16 mouse cellular contexts compared by ENCODE assay signal in the genomic region with DNA sequence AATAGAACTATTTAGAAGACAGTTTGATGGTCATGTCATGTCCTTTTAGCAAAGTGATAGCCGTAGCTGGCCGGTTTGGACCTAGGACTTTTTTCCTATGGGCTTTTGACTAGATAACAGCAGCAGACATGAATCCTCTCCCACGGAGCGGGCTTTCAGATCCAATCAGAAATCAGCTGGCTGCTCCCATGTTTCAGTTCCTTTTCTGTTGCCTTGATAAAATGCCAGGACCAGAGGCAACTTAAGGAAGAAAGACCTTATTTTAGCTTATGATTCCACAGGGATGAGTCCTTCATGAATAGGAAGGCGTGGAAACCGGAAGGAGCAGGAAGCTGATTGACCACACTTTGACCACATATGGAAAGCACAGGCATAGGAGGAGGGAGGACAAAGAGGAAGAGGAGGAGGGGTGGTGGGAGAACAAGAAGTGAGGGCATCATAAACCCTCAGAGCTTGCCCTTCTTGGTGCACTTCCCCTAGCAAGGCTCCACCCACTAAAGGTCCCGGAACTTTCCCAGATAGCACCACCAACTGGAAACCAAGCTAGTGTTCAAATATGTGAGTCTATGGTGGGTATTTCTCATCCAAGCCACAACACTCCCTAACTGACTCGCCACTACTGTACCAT. TPM values are rescaled to one million over a fixed set of nuclear protein-coding genes. Genes with fewer than 3 reads are reported as not detected.
A peak's percentile ranks its signal among the peaks of the same experiment; 100 is the strongest.
DNase-seq lines count a peak whose midpoint lies in the region; ATAC-seq and TF ChIP-seq lines count a peak whose summit lies in the region.
"Had no signal": no experiment of that assay in that cellular context is flagged by ENCODE, and none has a peak within 500 bp of the region (broad histone marks: within the 10 kb centered on the region; RNA-seq: fewer than 3 reads in every experiment).

No protein-coding gene starts in this region.

- H3K27me3 ChIP-seq in spleen, adult 2 months (ENCODE audit: control insufficient read depth, insufficient read depth, low read length), result no peaks in the 10 kb centered on the region
- no peaks in the 10 kb centered on the region for H3K27me3 ChIP-seq in liver, embryonic 16.5 days (ENCODE audit: control insufficient read depth, insufficient read depth, low read depth, low read length)
- H3K27me3 ChIP-seq in intestine, embryonic 16.5 days (replicated peaks; ENCODE audit: control insufficient read depth, insufficient read depth, low read length), result no peaks in the 10 kb centered on the region
- H3K27me3 ChIP-seq in forebrain, embryonic 16.5 days (replicated peaks; ENCODE audit: control insufficient read depth, insufficient read depth, low read length), result no peaks in the 10 kb centered on the region
- H3K27me3 ChIP-seq: forebrain, embryonic 13.5 days; neural tube, embryonic 15.5 days; Patski had no signal

- TF ChIP-seq CTCF in spleen, adult 2 months (IDR thresholded peaks at IDR 0.05; ENCODE audit: extremely low read depth, insufficient read depth, insufficient read length, insufficient replicate concordance), result no peak

- peak overlapping the region; percentile 34 for H3K4me2 ChIP-seq in liver, embryonic 16.5 days (ENCODE audit: low read depth, low read length)
- no peak overlapping the region for H3K4me2 ChIP-seq in intestine, embryonic 16.5 days (ENCODE audit: low read depth, low read length)
- H3K4me2 ChIP-seq in forebrain, embryonic 16.5 days (ENCODE audit: low read length), result no peak overlapping the region
- H3K4me2 ChIP-seq: forebrain, embryonic 13.5 days; neural tube, embryonic 15.5 days had no signal

- no peaks in the 10 kb centered on the region for H3K4me1 ChIP-seq in spleen, adult 2 months (ENCODE audit: control insufficient read depth, insufficient read depth, insufficient read length)
- H3K4me1 ChIP-seq in liver, embryonic 16.5 days (ENCODE audit: control insufficient read depth, low read depth, low read length), result peaks cover 6% of the 10 kb centered on the region; the same call in 1 of the 2 replicates
- no peaks in the 10 kb centered on the region for H3K4me1 ChIP-seq in intestine, embryonic 16.5 days (ENCODE audit: control insufficient read depth, insufficient read depth, low read length)
- peaks cover 7% of the 10 kb centered on the region; the same call in 1 of the 2 replicates for H3K4me1 ChIP-seq in forebrain, embryonic 16.5 days (replicated peaks; ENCODE audit: control insufficient read depth, insufficient read depth, low read length)
- H3K4me1 ChIP-seq: neural tube, embryonic 15.5 days had no signal

- 39% methylated on average over 8 of the region's 8 CpGs for WGBS in spleen, adult 2 months
- WGBS in liver, embryonic 16.5 days (ENCODE audit: insufficient replicate concordance), result 20% methylated on average over 8 of the region's 8 CpGs
- 80% methylated on average over 8 of the region's 8 CpGs for WGBS in intestine, embryonic 16.5 days
- 89% methylated on average over 8 of the region's 8 CpGs for WGBS in forebrain, embryonic 16.5 days

- no peaks in the 10 kb centered on the region for H3K9me3 ChIP-seq in liver, embryonic 16.5 days (replicated peaks; ENCODE audit: control insufficient read depth, low read length)
- no peaks in the 10 kb centered on the region for H3K9me3 ChIP-seq in intestine, embryonic 16.5 days (ENCODE audit: control insufficient read depth, low read length)
- no peaks in the 10 kb centered on the region for H3K9me3 ChIP-seq in forebrain, embryonic 16.5 days (ENCODE audit: control insufficient read depth, low read length)
- H3K9me3 ChIP-seq: forebrain, embryonic 13.5 days; neural tube, embryonic 15.5 days had no signal

- peak; percentile 67 for ATAC-seq in common myeloid progenitor, adult 5-6 weeks (replicated peaks; ENCODE audit: low read depth, poor library complexity, severe bottlenecking)
- ATAC-seq in liver, embryonic 16.5 days (ENCODE audit: low read depth), result peak; percentile 48
- ATAC-seq in intestine, embryonic 16.5 days, result no peak
- ATAC-seq in forebrain, embryonic 16.5 days, result no peak
- ATAC-seq: forebrain, embryonic 13.5 days; intestine, postnatal 0 days; Patski had no signal

- no peak for DNase-seq in spleen, adult 2 months (ENCODE audit: low read depth in 1 of 2, low spot score in 2 of 2)
- no peak for DNase-seq in spleen, postnatal 14 days (ENCODE audit: low spot score in 2 of 2)
- no peak for DNase-seq in yolk sac, embryonic 10.5 days (ENCODE audit: low spot score)

- peak overlapping the region; percentile 55 for H3K27ac ChIP-seq in spleen, adult 2 months (ENCODE audit: insufficient read depth, low read length)
- H3K27ac ChIP-seq in liver, embryonic 16.5 days (ENCODE audit: low read length), result peak overlapping the region; percentile 9; the same call in 1 of the 2 replicates
- H3K27ac ChIP-seq in intestine, embryonic 16.5 days (ENCODE audit: low read length), result no peak overlapping the region
- no peak overlapping the region for H3K27ac ChIP-seq in forebrain, embryonic 16.5 days (ENCODE audit: low read length)
- H3K27ac ChIP-seq: forebrain, embryonic 13.5 days; heart, adult 2 months; neural tube, embryonic 15.5 days had no signal

- H3K36me3 ChIP-seq in spleen, adult 2 months (ENCODE audit: control insufficient read depth, insufficient read depth, low read length), result no peaks in the 10 kb centered on the region
- H3K36me3 ChIP-seq in liver, embryonic 16.5 days (ENCODE audit: control insufficient read depth, insufficient read depth), result no peaks in the 10 kb centered on the region
- H3K36me3 ChIP-seq in intestine, embryonic 16.5 days (ENCODE audit: control insufficient read depth, insufficient read depth, low read length), result no peaks in the 10 kb centered on the region
- H3K36me3 ChIP-seq in forebrain, embryonic 16.5 days (ENCODE audit: control insufficient read depth, insufficient read depth), result no peaks in the 10 kb centered on the region
- H3K36me3 ChIP-seq: neural tube, embryonic 15.5 days had no signal

- peak overlapping the region; percentile 19; the same call in 1 of the 2 replicates for H3K4me3 ChIP-seq in spleen, adult 2 months (ENCODE audit: extremely low read depth, insufficient read depth, insufficient read length)
- H3K4me3 ChIP-seq in liver, embryonic 16.5 days (ENCODE audit: low read depth, low read length), result no peak overlapping the region
- no peak overlapping the region for H3K4me3 ChIP-seq in intestine, embryonic 16.5 days (ENCODE audit: low read length)
- no peak overlapping the region for H3K4me3 ChIP-seq in forebrain, embryonic 16.5 days (replicated peaks; ENCODE audit: low read length)
- H3K4me3 ChIP-seq: forebrain, embryonic 13.5 days; heart, adult 2 months; neural tube, embryonic 15.5 days had no signal

- H3K9ac ChIP-seq in liver, embryonic 16.5 days (ENCODE audit: low read depth, low read length), result no peak overlapping the region; the same call in 1 of the 2 replicates
- no peak overlapping the region for H3K9ac ChIP-seq in intestine, embryonic 16.5 days (ENCODE audit: low read depth, low read length)
- no peak overlapping the region for H3K9ac ChIP-seq in forebrain, embryonic 16.5 days (replicated peaks; ENCODE audit: low read depth, low read length)
- H3K9ac ChIP-seq: forebrain, embryonic 13.5 days; neural tube, embryonic 15.5 days had no signal

- TF ChIP-seq POLR2A in spleen, adult 2 months (IDR thresholded peaks at IDR 0.05; ENCODE audit: low read depth, low read length), result no peak

RNA-seq across cellular contexts. Expression of a gene that starts 42.7 kb away (rescaled TPM):
- 2.9 TPM in 2 replicates for polyA plus RNA-seq in spleen, adult 2 months (2012; rRNA removed)
- total RNA-seq in common myeloid progenitor, adult 5-6 weeks (2017), result 4.5 and 5.8 TPM in 2 replicates
- polyA plus RNA-seq in liver, embryonic 16.5 days (2015; fragmentation: Nextera tagmentation; extraction: Ambion mirVana), result 1.7 and 1.8 TPM in 2 replicates
- 0.72 and 0.73 TPM in 2 replicates for polyA plus RNA-seq in intestine, embryonic 16.5 days (2015; fragmentation: Nextera tagmentation; extraction: Ambion mirVana)
- polyA plus RNA-seq in forebrain, embryonic 16.5 days (2015; fragmentation: Nextera tagmentation; extraction: Ambion mirVana), result 3.2 and 3.9 TPM in 2 replicates

RNA-seq across cellular contexts. Expression of a gene that starts 53.9 kb away (rescaled TPM):
- polyA plus RNA-seq in spleen, adult 2 months (2012; rRNA removed), result not detected in 2 replicates
- not detected in 2 replicates for total RNA-seq in common myeloid progenitor, adult 5-6 weeks (2017)
- not detected in 2 replicates for polyA plus RNA-seq in liver, embryonic 16.5 days (2015; fragmentation: Nextera tagmentation; extraction: Ambion mirVana)
- not detected in 2 replicates for polyA plus RNA-seq in intestine, embryonic 16.5 days (2015; fragmentation: Nextera tagmentation; extraction: Ambion mirVana)
- polyA plus RNA-seq in forebrain, embryonic 16.5 days (2015; fragmentation: Nextera tagmentation; extraction: Ambion mirVana), result not detected in 2 replicates
- total RNA-seq: heart, adult 2 months; left cerebral cortex, adult 8-10 months had no signal
- polyA plus RNA-seq: brain, embryonic 14.5 days; cortical plate, adult 2 months; forebrain, embryonic 13.5 days; heart, adult 2 months; intestine, postnatal 0 days; neural tube, embryonic 15.5 days; small intestine, adult 2 months had no signal

Comparison
In these comparisons a context has a peak if more than half of its experiments do, and no peak if none do; other contexts are left out.
1. H3K27ac ChIP-seq: peak in spleen, adult 2 months (single experiment) and liver, embryonic 16.5 days (single experiment); none in intestine, embryonic 16.5 days (single experiment) and forebrain, embryonic 16.5 days (single experiment).
2. ATAC-seq: peak in common myeloid progenitor, adult 5-6 weeks (single experiment) and liver, embryonic 16.5 days (single experiment); none in intestine, embryonic 16.5 days (single experiment) and forebrain, embryonic 16.5 days (single experiment).